Mouse (Mus musculus) neural tube, embryonic 10.5 days (tissue): Measurements from ENCODE around the gene Nid2.

Experiments used
- DNase-seq: peaks from one replicate; pipeline ENCODE4 v3.0.0-alpha.2; 2017; ENCODE audit warnings: low spot score; ENCODE audit errors: extremely low spot score

Gene Nid2

DNA sequence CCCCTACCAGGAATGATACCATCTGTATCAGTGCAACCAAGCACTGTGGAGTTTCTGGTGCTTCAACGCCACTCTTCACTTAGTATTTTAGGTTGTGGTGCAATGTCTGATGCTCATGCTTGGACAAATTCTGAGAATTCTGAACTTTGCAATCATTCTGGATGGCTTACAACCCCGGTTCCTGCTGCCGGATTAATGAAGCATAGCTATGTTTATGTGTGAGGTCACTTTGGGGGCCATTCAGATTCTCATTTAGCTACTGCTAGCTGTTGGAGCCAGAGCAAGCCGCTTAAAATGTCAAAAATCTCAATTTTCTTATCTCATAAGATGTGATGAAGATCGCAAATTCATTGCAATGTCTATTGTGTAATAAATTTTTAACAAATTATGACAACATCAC, 6.2 kb upstream of the Nid2 start:
- DNase-seq = no peak

- no peak for DNase-seq
Measured at GRCm38 (mm10) chr14:19746232-19746631, 4.8 kb upstream of the Nid2 start.

- DNase-seq = no peak
Measured at GRCm38 (mm10) chr14:19746731-19747130, 4.3 kb upstream of the Nid2 start.

- no peak for DNase-seq
Measured at GRCm38 (mm10) chr14:19749743-19750142, 1.3 kb upstream of the Nid2 start.

DNA sequence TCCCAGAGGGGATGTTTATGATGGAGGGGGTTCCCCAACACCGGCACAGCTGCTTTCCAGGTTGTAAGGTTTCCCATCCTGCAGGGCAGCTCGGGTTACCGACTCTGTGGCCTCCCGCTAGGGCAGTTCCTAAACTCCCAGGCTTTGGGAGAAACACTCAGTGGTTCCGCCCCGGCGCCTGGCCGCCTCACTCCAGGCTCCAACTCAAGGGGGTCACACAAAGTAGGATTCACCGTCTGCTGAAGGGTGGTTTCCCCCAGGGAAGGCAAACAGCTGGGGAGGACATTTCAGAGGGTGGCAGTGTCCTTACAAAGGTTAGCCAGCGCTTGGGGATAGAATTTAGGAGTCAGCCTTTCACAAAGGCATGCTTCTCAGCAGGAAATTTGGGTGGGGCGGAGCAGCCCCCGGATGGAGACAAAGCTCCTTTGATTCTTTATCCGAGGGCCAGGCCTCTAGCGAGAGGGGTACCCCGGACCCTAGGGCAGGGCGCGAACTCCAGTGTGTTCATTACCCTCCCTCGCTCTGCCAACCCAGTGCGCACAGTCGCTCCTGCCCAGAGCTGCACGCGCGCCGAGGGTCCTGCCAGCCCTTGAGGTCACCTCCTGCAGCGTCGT, 547 bp upstream of the Nid2 start:
- DNase-seq = peak; percentile 76

DNA sequence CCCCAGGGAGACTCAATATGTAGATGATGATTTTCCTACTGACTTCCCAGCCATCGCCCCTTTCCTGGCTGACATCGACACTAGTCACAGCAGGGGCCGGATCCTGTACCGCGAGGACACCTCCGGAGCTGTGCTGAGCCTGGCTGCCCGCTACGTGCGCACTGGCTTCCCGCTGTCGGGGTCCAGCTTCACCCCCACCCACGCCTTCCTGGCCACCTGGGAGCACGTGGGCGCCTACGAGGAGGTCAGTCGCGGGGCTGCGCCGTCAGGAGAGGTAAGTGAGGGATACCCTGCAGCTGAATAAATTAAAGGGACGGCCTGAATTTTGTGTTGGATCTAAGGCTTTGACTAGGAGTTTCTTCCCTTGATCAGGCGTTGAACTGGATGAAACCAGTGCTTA, 1.2 kb downstream of the Nid2 start:
- DNase-seq = peak; percentile 47

GRCm38 (mm10) chr14:19759277-19760193, 8.5 kb downstream of the Nid2 start:
- no peak for DNase-seq

GRCm38 (mm10) chr14:19760721-19761120, 9.7 kb downstream of the Nid2 start:
- DNase-seq = no peak

GRCm38 (mm10) chr14:19762014-19762413, 10.9 kb downstream of the Nid2 start:
- DNase-seq = no peak

DNA sequence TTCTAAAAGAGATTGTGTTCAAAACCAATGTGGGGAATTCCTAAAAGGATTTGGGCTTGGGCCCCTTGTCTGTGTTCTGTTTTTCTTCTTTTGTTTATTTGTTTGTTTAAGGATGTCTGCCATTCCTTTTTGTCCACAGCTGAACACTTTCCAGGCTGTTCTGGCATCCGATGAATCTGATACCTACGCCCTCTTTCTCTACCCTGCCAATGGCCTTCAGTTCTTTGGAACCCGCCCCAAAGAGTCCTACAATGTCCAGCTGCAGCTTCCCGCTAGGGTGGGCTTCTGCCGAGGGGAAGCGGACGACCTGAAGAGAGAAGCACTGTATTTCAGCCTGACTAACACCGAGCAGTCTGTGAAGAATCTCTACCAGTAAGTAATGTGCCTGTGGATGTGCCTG, 12.5 kb downstream of the Nid2 start:
- no peak for DNase-seq

DNA sequence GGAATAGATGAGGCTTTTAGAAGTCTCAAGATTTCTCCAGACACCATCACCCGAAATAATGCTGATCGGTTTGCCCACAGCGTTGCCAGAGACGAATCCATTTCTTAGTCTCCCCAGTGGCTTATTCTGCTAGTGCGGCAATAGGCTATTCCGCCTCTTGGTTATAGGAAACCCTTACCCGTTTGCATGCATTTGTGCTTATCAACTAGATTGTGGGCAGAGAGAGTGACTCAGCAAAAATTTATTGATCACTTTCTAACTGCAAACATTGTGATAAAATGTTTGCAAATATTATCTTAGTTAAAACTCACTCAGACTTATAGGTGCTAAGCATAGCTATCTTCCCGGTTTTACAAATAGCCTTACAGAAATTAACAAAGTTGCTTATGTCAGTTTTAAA, 13.3 kb downstream of the Nid2 start:
- no peak for DNase-seq

DNA sequence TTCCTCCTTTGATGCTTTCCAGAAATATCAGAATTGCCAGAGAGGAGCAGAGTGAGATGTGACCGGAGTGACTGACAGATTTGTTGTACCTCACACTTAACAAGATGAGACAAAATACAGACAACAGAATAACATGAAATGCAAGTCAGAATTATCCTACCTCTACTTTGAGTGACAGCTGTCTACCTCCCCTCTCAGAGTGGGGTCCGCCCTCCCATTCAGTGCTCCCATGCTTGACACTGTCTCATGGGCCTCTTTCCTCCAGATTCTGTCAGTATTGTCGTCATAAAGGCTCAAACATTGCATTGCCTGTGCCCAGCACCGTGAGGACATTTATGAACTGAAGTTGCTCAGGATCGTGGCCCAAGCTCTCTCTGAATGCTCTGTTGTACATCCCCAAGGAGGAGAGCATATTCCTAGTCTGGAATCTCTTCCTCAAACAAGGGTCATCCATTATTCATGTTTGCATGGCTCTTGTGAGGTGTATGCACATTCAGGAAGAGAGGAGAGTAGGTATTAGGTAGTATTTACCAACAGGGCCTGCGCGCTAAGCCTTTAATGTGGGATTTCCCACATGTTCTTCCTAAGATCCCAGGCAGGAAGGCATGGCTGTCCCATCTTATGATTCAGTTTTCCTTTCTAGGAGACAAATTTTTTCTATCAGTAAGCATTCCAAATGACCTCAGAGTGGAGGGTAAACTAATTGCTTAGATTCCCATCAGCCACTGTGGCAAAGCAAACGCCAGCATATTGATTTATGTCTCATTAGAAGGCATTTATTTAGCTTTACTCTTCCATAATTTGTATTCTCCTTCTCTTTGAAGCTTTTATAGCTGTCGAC, 14.7 kb downstream of the Nid2 start:
- no peak for DNase-seq

GRCm38 (mm10) chr14:19766380-19766649, 15.2 kb downstream of the Nid2 start:
- DNase-seq = no peak

DNA sequence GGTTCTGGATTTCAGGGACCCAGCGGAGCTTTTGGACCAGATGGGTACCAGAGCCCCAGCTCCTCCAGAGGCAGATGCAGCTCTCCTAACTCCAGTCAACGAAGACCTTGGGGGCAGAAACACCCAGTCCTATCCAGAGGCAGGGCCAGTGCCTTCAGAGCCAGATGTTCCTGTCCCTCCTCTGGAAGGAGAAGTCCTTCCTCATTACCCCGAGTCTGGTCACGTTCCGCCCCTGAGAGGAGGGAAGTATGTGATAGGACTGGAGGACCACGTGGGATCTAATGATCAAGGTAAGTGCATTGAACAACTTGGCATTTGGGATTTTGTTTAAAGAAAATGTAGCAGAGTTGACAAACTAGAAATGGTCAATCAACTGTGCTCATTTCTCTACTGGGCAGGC, 17.6 kb downstream of the Nid2 start:
- DNase-seq = no peak

DNA sequence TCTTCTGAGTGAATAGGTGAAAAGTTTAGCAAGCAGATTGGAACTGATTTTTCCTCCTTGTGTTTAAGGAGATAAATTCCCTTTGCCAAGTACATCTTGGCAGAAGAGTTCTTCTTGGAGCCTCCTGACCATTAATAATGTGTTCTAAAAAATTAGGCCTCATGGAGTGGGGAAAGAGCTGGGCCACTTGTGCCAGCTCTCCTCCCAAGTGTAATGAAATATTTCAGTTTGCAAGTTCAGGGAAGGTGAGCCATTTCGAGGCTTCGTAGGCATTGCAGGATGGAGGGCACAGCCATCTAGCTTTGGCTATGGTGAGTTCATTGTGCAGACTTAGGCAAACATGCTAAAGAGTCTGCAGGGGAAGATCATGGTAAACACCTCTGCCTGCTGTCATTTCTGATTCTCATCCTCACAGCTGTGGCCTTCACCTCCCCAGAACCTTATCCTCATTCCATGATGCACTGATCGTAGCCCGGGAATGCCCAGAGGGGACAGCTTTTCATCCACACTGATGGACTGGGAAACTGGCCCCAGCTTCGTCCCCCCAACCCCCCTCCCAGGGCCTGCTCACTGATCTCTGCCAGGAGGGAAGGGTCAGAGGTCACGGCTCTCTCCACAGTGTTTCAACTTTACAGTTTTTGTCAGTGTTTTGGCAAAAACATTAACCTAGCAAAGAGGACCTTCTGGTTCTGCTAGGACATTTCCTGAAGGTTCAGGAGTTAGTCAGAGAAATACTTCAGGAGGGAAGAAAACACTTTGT, 18.6 kb downstream of the Nid2 start:
- DNase-seq = peak; percentile 56

DNA sequence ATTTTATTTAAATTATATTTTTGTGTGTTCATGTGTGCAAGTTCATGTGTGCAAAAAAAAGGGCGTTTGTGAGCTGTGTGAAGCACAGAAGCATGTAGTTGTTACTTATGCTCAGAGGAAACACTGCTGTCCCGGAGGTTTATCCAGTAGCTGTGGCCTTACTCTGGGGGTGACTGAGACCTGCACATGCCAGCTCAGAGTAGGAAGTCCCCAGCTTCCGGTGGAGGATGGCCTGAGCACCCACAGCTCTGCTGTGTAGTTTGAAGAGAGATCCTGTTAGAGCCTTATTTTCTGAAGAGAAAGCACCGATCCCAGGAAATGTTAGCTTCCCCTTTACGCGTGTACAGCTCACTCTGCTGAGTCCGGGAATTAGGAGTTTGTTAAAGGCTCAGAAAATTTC, 20.1 kb downstream of the Nid2 start:
- no peak for DNase-seq

GRCm38 (mm10) chr14:19774036-19774628, 23.1 kb downstream of the Nid2 start:
- no peak for DNase-seq

DNA sequence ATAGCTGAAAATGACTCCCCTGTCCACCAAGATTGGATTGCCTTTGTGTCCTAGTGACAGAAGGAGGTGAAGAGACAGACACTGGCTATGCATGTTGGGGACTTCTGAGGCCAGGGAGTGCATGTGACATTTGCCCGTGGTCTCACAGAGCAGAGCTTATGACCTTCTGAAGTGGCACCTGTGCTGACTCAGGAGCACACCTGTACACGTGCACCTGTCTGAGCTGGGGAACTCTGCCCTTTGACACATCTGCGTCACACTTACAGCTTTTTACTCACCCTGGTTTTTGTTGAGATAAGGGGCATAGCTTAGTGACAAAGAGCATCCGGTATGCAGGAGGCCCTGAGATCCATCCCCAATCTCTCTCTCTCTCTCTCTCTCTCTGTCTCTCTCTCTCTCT, 24.4 kb downstream of the Nid2 start:
- DNase-seq = no peak

DNA sequence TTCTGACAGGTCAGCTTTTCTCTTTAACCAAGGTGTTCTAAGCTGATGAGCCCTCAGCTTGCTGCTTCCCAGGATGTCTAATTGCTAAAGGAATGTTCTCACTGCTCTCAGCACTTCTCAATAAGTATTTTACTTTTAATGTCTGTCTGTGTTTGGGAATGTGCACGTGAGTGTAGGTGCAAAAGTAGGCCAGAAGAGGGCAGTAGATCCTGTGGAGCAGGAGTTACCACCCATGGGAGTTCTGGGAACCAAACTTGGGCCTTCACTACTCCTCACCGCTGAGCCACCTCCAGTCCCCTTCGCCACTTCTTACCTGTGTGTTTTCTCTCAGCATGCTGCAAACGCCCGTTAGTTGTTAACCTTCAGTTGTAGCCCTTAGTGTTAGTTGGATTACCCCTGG, 25.1 kb downstream of the Nid2 start:
- no peak for DNase-seq

- no peak for DNase-seq
Measured at GRCm38 (mm10) chr14:19776890-19777289, 25.8 kb downstream of the Nid2 start.

DNA sequence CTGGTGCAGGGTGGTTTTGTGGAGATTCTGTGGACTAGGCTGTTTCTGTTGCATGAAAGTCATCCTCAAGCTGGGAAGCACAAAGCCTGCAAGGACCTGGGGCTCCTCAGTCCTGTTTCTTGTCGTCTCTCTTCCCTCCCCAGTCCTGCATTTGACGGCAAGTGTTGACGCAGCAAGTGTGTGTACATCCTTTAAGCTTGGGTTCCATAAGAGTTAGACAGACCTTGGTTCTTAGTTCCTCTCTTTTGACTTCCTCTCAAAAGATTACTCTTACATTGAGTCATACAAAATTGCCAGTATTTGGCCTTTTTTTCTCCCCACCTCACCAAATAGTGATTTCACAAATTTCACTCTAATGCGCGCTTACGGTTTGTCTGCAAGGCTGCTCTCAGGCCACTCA, 26.3 kb downstream of the Nid2 start:
- DNase-seq = no peak
